Mouse (Mus musculus) limb, embryonic 15.5 days (tissue): ENCODE results near the gene Sema5b. TPM values are rescaled to one million over a fixed set of nuclear protein-coding genes. Genes with fewer than 3 reads are reported as not detected.

ENCODE experiments used
- ATAC-seq: fragments of 200-750 bp; cut with Nextera tagmentation; 2 replicates; pipeline ENCODE4 v1.8.0; 2017; ENCODE audit warnings: low read depth, moderate TSS enrichment; ENCODE audit not compliant: insufficient number of reproducible peaks, low FRiP score, low TSS enrichment
- H3K27ac ChIP-seq: fragments of 300-500 bp; sonication (generic); 2 replicates; pipeline ENCODE4 v1.5.1; 2015; ENCODE audit warnings: moderate library complexity, mild to moderate bottlenecking, inconsistent platforms
- H3K27me3 ChIP-seq: fragments of 300-500 bp; sonication (generic); 2 replicates; pipeline ENCODE4 v1.6.1; 2015; ENCODE audit warnings: inconsistent platforms
- H3K36me3 ChIP-seq: fragments of 300-500 bp; sonication (generic); 2 replicates; pipeline ENCODE4 v1.6.1; 2015; ENCODE audit warnings: inconsistent platforms
- H3K4me1 ChIP-seq: fragments of 300-500 bp; sonication (generic); 2 replicates; pipeline ENCODE4 v1.6.1; 2015; ENCODE audit warnings: inconsistent platforms
- H3K4me2 ChIP-seq: fragments of 300-500 bp; sonication (generic); 2 replicates; pipeline ENCODE4 v1.6.1; 2015; ENCODE audit warnings: mild to moderate bottlenecking, inconsistent platforms
- H3K4me3 ChIP-seq: fragments of 300-500 bp; sonication (generic); 2 replicates; pipeline ENCODE4 v1.5.1; 2015; ENCODE audit warnings: mild to moderate bottlenecking, inconsistent platforms
- H3K9ac ChIP-seq: fragments of 300-500 bp; sonication (generic); 2 replicates; pipeline ENCODE4 v1.6.1; 2015; ENCODE audit warnings: inconsistent platforms
- H3K9me3 ChIP-seq: fragments of 300-500 bp; sonication (generic); 2 replicates; pipeline ENCODE4 v1.6.1; 2016; ENCODE audit warnings: inconsistent platforms
- WGBS: fragments of 180-500 bp; shearing (Covaris S2); methylation state at CpG from one replicate; pipeline ENCODE4 v1.1.7; 2015; 5-methylcytosine and 5-hydroxymethylcytosine counted together
- polyA plus RNA-seq: library from polyadenylated mRNA; unstranded; fragments of >200 nt; fragmentation: Nextera tagmentation; extraction: Ambion mirVana; gene quantifications from 2 replicates; pipeline ENCODE4 v1.2.1, GENCODE M21; 2015

Sema5b gene
- polyA plus RNA-seq, 1 experiment from 2014 or later: 5.0 TPM

- H3K36me3 ChIP-seq: no peaks in the 10 kb centered on the region
- no peak for ATAC-seq
- H3K27ac ChIP-seq: no peak overlapping the region
- H3K4me2 ChIP-seq: no peak overlapping the region
- 68% methylated on average over 4 of the region's 4 CpGs for WGBS
- H3K4me1 ChIP-seq: no peaks in the 10 kb centered on the region
- no peak overlapping the region for H3K4me3 ChIP-seq
- H3K27me3 ChIP-seq: no peaks in the 10 kb centered on the region
- H3K9ac ChIP-seq: no peak overlapping the region
- no peaks in the 10 kb centered on the region for H3K9me3 ChIP-seq
Measured at GRCm38 (mm10) chr16:35524200-35524599, 16.7 kb upstream of the Sema5b start.

DNA sequence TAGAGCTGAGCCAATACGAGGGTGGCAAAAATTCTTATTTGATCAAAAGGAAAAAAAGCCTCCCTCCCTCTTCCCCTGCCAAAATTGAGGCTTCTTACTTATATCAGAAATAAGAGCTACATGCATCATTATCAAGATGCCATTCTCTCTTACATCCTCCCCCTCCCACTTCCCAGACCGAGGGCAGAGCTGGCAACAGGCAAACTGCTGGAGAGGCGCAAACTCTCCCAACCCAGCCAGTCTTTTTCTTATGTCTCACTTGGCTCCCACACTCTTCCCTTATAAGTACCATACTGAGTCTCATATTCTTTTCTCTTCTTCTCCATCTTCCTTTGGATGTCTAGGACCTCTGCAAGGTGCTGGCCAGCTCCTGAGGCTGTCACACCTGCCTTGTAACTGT lies 6.3 kb upstream of the Sema5b start:
- H3K4me3 ChIP-seq: no peak overlapping the region
- 0 out of 2 replicates have a peak, but pooled peaks cover 3% of the 10 kb centered on the region for H3K4me1 ChIP-seq
- no peak overlapping the region for H3K27ac ChIP-seq
- ATAC-seq: no peak
- H3K4me2 ChIP-seq: no peak overlapping the region
- H3K36me3 ChIP-seq: no peaks in the 10 kb centered on the region
- no peaks in the 10 kb centered on the region for H3K9me3 ChIP-seq
- WGBS: 62% methylated on average over 3 of the region's 3 CpGs
- no peak overlapping the region for H3K9ac ChIP-seq
- H3K27me3 ChIP-seq: peaks cover 50% of the 10 kb centered on the region

GRCm38 (mm10) chr16:35537651-35538050 lies 3.3 kb upstream of the Sema5b start:
- Histone ChIP-seq H3K27me3 (peaks cover 73% of the 10 kb centered on the region), H3K4me1 (peaks cover 30% of the 10 kb centered on the region), H3K4me3 (no peak overlapping the region), H3K4me2 (no peak overlapping the region), H3K9ac (no peak overlapping the region), H3K27ac (no peak overlapping the region), H3K9me3 (no peaks in the 10 kb centered on the region), H3K36me3 (no peaks in the 10 kb centered on the region)
- 64% methylated on average over 8 of the region's 8 CpGs for WGBS
- ATAC-seq: no peak

DNA sequence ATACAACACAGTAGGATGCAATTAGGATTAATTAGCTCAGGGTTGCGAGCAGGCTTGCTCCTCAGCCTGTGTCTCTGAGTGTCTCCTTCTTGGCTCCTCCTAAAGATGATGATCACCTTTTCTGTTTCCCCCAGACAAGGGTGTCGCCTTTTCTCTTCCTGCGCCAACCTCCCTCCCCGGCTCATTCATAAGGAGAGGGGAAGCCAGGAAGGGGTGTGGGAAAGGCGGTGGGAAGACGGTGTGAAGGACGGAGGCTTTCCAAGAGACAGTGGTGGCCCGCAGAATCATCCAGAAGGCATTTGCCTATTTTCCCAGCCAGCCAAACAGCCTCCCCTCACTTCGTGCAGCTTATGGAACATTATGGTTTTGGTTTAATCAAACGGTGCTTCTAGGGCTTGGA lies 1.9 kb upstream of the Sema5b start:
- WGBS: 47% methylated on average over 10 of the region's 10 CpGs
- Histone ChIP-seq H3K36me3 (no peaks in the 10 kb centered on the region), H3K9ac (no peak overlapping the region), H3K4me2 (no peak overlapping the region), H3K4me3 (no peak overlapping the region), H3K9me3 (no peaks in the 10 kb centered on the region), H3K4me1 (peaks cover 30% of the 10 kb centered on the region), H3K27me3 (peaks cover 85% of the 10 kb centered on the region), H3K27ac (no peak overlapping the region)
- ATAC-seq: no peak

- H3K4me3 ChIP-seq: peak overlapping the region; percentile 57
- H3K36me3 ChIP-seq: no peaks in the 10 kb centered on the region
- peak overlapping the region; percentile 39; the same call in 1 of the 2 replicates for H3K9ac ChIP-seq
- H3K27ac ChIP-seq: no peak overlapping the region
- H3K9me3 ChIP-seq: no peaks in the 10 kb centered on the region
- peaks cover 80% of the 10 kb centered on the region for H3K27me3 ChIP-seq
- WGBS: under 1% methylated on average over 23 of the region's 23 CpGs
- H3K4me2 ChIP-seq: peak overlapping the region; percentile 99
- H3K4me1 ChIP-seq: peaks cover 30% of the 10 kb centered on the region
- ATAC-seq: no peak; the same call in 1 of the 2 replicates
Measured at GRCm38 (mm10) chr16:35540333-35541116, 420 bp upstream of the Sema5b start.

DNA sequence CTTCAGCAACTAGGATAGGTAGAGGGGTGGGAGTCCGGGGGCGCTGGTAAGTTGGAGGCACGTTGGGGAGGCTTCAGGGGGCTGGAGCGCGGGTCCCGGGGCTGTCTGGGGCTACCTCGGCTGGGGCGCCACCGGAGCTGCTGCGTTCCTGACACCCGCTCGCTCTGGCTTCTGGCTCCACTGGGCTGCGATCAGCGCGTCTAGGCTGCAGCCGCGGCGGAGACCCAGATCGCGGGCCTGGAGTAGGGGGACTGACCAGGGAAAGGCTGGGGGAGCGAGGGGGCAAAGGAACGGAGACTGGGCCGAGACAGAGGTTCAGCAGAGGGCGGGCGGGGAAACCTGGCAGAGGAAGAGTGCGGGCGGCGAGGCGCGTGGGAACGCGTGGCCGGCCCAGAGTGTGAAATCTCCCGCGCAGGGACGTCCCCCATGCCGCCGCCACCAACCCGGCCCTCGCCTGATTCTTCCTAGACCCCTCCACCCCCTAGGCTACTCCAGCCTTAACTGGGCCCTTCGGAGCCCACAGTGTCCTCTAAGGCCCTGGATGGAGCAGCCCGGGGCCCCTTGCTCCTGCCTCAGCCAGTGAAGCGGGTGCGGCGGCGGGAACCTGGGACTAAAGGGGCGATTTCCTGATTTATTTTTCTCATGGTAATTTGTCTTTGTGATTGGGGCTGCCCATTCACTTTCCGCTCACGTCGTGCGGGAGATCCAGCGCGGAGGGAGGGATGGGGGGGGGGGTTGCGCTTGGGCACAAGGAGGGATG lies 896 bp downstream of the Sema5b start:
- no peak overlapping the region for H3K27ac ChIP-seq
- H3K4me2 ChIP-seq: peak overlapping the region; percentile 99
- peak overlapping the region; percentile 57 for H3K4me3 ChIP-seq
- H3K27me3 ChIP-seq: peaks cover 75% of the 10 kb centered on the region
- H3K4me1 ChIP-seq: peaks cover 30% of the 10 kb centered on the region
- H3K36me3 ChIP-seq: no peaks in the 10 kb centered on the region
- peak overlapping the region; percentile 39 for H3K9ac ChIP-seq
- ATAC-seq: no peak
- no peaks in the 10 kb centered on the region for H3K9me3 ChIP-seq
- WGBS: under 1% methylated on average over 54 of the region's 54 CpGs

DNA sequence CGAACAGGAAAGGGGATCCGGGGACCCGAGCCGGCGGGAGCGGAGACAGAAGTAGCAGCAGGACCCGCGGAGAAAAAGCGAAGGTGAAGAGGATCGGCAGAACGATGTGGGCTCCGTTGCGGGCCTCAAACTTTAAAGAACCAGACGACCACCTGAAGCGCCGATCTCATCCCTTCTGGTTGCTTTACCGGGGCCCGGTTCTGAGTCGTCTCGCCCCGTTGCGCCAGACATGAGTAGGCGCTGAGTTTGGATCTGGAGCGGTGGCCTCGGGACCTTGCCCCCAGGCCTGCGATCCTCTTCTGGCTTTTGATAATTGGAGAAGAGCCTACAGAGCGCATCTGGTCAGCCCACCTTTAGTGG lies 1.5 kb downstream of the Sema5b start:
- Histone ChIP-seq H3K9ac (peak overlapping the region; percentile 39; the same call in 1 of the 2 replicates), H3K36me3 (no peaks in the 10 kb centered on the region), H3K4me2 (peak overlapping the region; percentile 99), H3K4me3 (peak overlapping the region; percentile 57), H3K9me3 (no peaks in the 10 kb centered on the region), H3K4me1 (peaks cover 30% of the 10 kb centered on the region), H3K27ac (no peak overlapping the region), H3K27me3 (peaks cover 71% of the 10 kb centered on the region)
- ATAC-seq: no peak
- 1% methylated on average over 27 of the region's 27 CpGs for WGBS

DNA sequence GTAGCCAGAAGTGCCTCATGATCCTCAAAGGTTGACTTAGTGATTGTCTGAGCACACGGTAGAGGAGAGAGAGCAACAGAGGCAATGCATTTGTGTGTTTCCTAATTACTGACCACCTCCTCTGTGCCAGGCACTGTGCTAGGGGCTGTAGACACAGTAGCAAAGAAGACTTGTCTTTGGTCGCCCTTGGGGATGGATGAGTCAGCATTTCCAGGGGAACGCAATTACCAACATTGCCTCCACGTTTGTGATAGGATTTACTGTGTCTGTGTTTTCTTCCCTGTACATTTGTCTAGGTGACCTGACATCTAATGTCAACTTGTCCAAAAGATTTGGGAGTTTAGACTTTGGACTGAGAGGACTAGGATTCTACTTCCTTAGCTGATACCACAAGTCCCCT lies 4.8 kb downstream of the Sema5b start:
- Histone ChIP-seq H3K27ac (no peak overlapping the region), H3K4me3 (no peak overlapping the region), H3K4me2 (no peak overlapping the region), H3K4me1 (peaks cover 19% of the 10 kb centered on the region), H3K9ac (no peak overlapping the region), H3K36me3 (no peaks in the 10 kb centered on the region), H3K9me3 (no peaks in the 10 kb centered on the region), H3K27me3 (peaks cover 40% of the 10 kb centered on the region)
- WGBS: 73% methylated on average over 4 of the region's 4 CpGs
- ATAC-seq: no peak

- Histone ChIP-seq H3K27ac (no peak overlapping the region), H3K4me3 (no peak overlapping the region), H3K9ac (no peak overlapping the region), H3K27me3 (peaks cover 18% of the 10 kb centered on the region), H3K4me2 (no peak overlapping the region), H3K36me3 (no peaks in the 10 kb centered on the region), H3K4me1 (no peaks in the 10 kb centered on the region), H3K9me3 (no peaks in the 10 kb centered on the region)
- ATAC-seq: no peak
Measured at GRCm38 (mm10) chr16:35547966-35548365, 7.0 kb downstream of the Sema5b start.

- no peak overlapping the region for H3K9ac ChIP-seq
- H3K4me1 ChIP-seq: no peaks in the 10 kb centered on the region
- no peaks in the 10 kb centered on the region for H3K36me3 ChIP-seq
- no peak overlapping the region for H3K4me2 ChIP-seq
- no peak overlapping the region for H3K27ac ChIP-seq
- 0 out of 2 replicates have a peak, but pooled peaks cover 7% of the 10 kb centered on the region for H3K27me3 ChIP-seq
- ATAC-seq: no peak
- no peak overlapping the region for H3K4me3 ChIP-seq
- no peaks in the 10 kb centered on the region for H3K9me3 ChIP-seq
- 92% methylated on average over 2 of the region's 2 CpGs for WGBS
Measured at GRCm38 (mm10) chr16:35549354-35549753, 8.4 kb downstream of the Sema5b start.

GRCm38 (mm10) chr16:35555596-35556482 lies 14.9 kb downstream of the Sema5b start:
- H3K4me2 ChIP-seq: no peak overlapping the region
- no peak overlapping the region for H3K27ac ChIP-seq
- no peak overlapping the region for H3K4me3 ChIP-seq
- no peak for ATAC-seq
- H3K27me3 ChIP-seq: no peaks in the 10 kb centered on the region
- no peaks in the 10 kb centered on the region for H3K4me1 ChIP-seq
- WGBS: 74% methylated on average over 15 of the region's 15 CpGs
- no peaks in the 10 kb centered on the region for H3K9me3 ChIP-seq
- H3K9ac ChIP-seq: no peak overlapping the region
- H3K36me3 ChIP-seq: no peaks in the 10 kb centered on the region
